Mouse (Mus musculus) limb, embryonic 10.5 days (tissue): Measurements from ENCODE around the gene Gprc5b. TPM values are rescaled to one million over a fixed set of nuclear protein-coding genes. Genes with fewer than 3 reads are reported as not detected.

ENCODE experiments used
- DNase-seq: peaks from one replicate; pipeline ENCODE4 v3.0.0-alpha.2; 2017; ENCODE audit warnings: low spot score
- H3K27ac ChIP-seq: fragments of 300-500 bp; sonication (generic); 2 replicates; pipeline ENCODE4 v1.5.1; 2016; ENCODE audit warnings: mild to moderate bottlenecking
- H3K27me3 ChIP-seq: fragments of 300-500 bp; sonication (generic); 2 replicates; pipeline ENCODE4 v1.6.1; 2016; ENCODE audit warnings: low read depth, mild to moderate bottlenecking; ENCODE audit not compliant: poor library complexity, severe bottlenecking
- H3K36me3 ChIP-seq: fragments of 300-500 bp; sonication (generic); 2 replicates; pipeline ENCODE4 v1.6.1; 2016; ENCODE audit warnings: mild to moderate bottlenecking, moderate library complexity
- H3K4me1 ChIP-seq: fragments of 300-500 bp; sonication (generic); 2 replicates; pipeline ENCODE4 v1.6.1; 2016
- H3K4me3 ChIP-seq: fragments of 300-500 bp; sonication (generic); 2 replicates; pipeline ENCODE4 v1.5.1; 2016; ENCODE audit warnings: mild to moderate bottlenecking, moderate library complexity
- H3K9me3 ChIP-seq: fragments of 300-500 bp; sonication (generic); replicated peaks from 2 replicates; pipeline ENCODE4 v1.6.1; 2016; ENCODE audit warnings: mild to moderate bottlenecking
- WGBS: fragments of 180-500 bp; shearing (Covaris S2); methylation state at CpG from one replicate; pipeline ENCODE4 v1.1.7; 2016; 5-methylcytosine and 5-hydroxymethylcytosine counted together
- polyA plus RNA-seq: library from polyadenylated mRNA; unstranded; fragments of >200 nt; fragmentation: Nextera tagmentation; extraction: Ambion mirVana; gene quantifications from 2 replicates; pipeline ENCODE4 v1.2.1, GENCODE M21; 2016

Gene Gprc5b
- polyA plus RNA-seq, 1 experiment from 2014 or later, result 8.2 TPM

- Histone ChIP-seq H3K4me3 (no peak overlapping the region), H3K27me3 (no peaks in the 10 kb centered on the region), H3K36me3 (no peaks in the 10 kb centered on the region), H3K27ac (no peak overlapping the region), H3K9me3 (no peaks in the 10 kb centered on the region), H3K4me1 (peaks cover 5% of the 10 kb centered on the region; the same call in 1 of the 2 replicates)
- 4% methylated on average over 3 of the region's 3 CpGs for WGBS
- DNase-seq, result no peak
Measured at GRCm38 (mm10) chr7:118964777-118965176, 30.2 kb downstream of the Gprc5b start.

GRCm38 (mm10) chr7:118959209-118959608 is 35.8 kb downstream of the Gprc5b start:
- Histone ChIP-seq H3K36me3 (no peaks in the 10 kb centered on the region), H3K4me3 (no peak overlapping the region), H3K4me1 (no peaks in the 10 kb centered on the region), H3K9me3 (no peaks in the 10 kb centered on the region), H3K27ac (no peak overlapping the region), H3K27me3 (no peaks in the 10 kb centered on the region)
- WGBS, result 71% methylated on average over 7 of the region's 7 CpGs
- no peak for DNase-seq

- 87% methylated on average over 4 of the region's 4 CpGs for WGBS
- Histone ChIP-seq H3K4me3 (no peak overlapping the region), H3K4me1 (no peaks in the 10 kb centered on the region), H3K9me3 (no peaks in the 10 kb centered on the region), H3K27ac (no peak overlapping the region), H3K36me3 (no peaks in the 10 kb centered on the region), H3K27me3 (no peaks in the 10 kb centered on the region)
- no peak for DNase-seq
Measured at GRCm38 (mm10) chr7:118956616-118957246, 38.3 kb downstream of the Gprc5b start.

- H3K4me1 ChIP-seq, result no peaks in the 10 kb centered on the region
- DNase-seq, result no peak
- H3K27me3 ChIP-seq, result no peaks in the 10 kb centered on the region
- H3K9me3 ChIP-seq, result no peaks in the 10 kb centered on the region
- no peak overlapping the region for H3K4me3 ChIP-seq
- 94% methylated on average over 1 of the region's 1 CpGs for WGBS
- no peak overlapping the region for H3K27ac ChIP-seq
- no peaks in the 10 kb centered on the region for H3K36me3 ChIP-seq
Measured at GRCm38 (mm10) chr7:118954968-118955367, 40.0 kb downstream of the Gprc5b start.

GRCm38 (mm10) chr7:118953626-118954282 is 41.3 kb downstream of the Gprc5b start:
- no peaks in the 10 kb centered on the region for H3K36me3 ChIP-seq
- no peaks in the 10 kb centered on the region for H3K9me3 ChIP-seq
- H3K27ac ChIP-seq, result no peak overlapping the region
- no peaks in the 10 kb centered on the region for H3K4me1 ChIP-seq
- DNase-seq, result no peak
- no peaks in the 10 kb centered on the region for H3K27me3 ChIP-seq
- 75% methylated on average over 11 of the region's 11 CpGs for WGBS
- no peak overlapping the region for H3K4me3 ChIP-seq

- no peaks in the 10 kb centered on the region for H3K9me3 ChIP-seq
- DNase-seq, result no peak
- peaks cover 3% of the 10 kb centered on the region; the same call in 1 of the 2 replicates for H3K4me1 ChIP-seq
- no peak overlapping the region for H3K4me3 ChIP-seq
- H3K27me3 ChIP-seq, result no peaks in the 10 kb centered on the region
- WGBS, result 91% methylated on average over 7 of the region's 7 CpGs
- no peak overlapping the region for H3K27ac ChIP-seq
- H3K36me3 ChIP-seq, result no peaks in the 10 kb centered on the region
Measured at GRCm38 (mm10) chr7:118949749-118950148, 45.3 kb downstream of the Gprc5b start.

GRCm38 (mm10) chr7:118948677-118949282 is 46.2 kb downstream of the Gprc5b start:
- H3K4me3 ChIP-seq, result no peak overlapping the region
- H3K9me3 ChIP-seq, result no peaks in the 10 kb centered on the region
- no peak for DNase-seq
- 83% methylated on average over 2 of the region's 2 CpGs for WGBS
- peaks cover 4% of the 10 kb centered on the region; the same call in 1 of the 2 replicates for H3K4me1 ChIP-seq
- no peaks in the 10 kb centered on the region for H3K27me3 ChIP-seq
- no peak overlapping the region for H3K27ac ChIP-seq
- no peaks in the 10 kb centered on the region for H3K36me3 ChIP-seq

GRCm38 (mm10) chr7:118947241-118947640 is 47.8 kb downstream of the Gprc5b start:
- Histone ChIP-seq H3K4me3 (no peak overlapping the region), H3K36me3 (no peaks in the 10 kb centered on the region), H3K4me1 (peaks cover 15% of the 10 kb centered on the region), H3K27me3 (no peaks in the 10 kb centered on the region), H3K9me3 (no peaks in the 10 kb centered on the region), H3K27ac (no peak overlapping the region)
- 79% methylated on average over 3 of the region's 3 CpGs for WGBS
- no peak for DNase-seq

GRCm38 (mm10) chr7:118944884-118945283 is 50.1 kb downstream of the Gprc5b start:
- DNase-seq, result no peak
- Histone ChIP-seq H3K27ac (no peak overlapping the region), H3K4me1 (peaks cover 15% of the 10 kb centered on the region), H3K27me3 (no peaks in the 10 kb centered on the region), H3K9me3 (no peaks in the 10 kb centered on the region), H3K36me3 (no peaks in the 10 kb centered on the region), H3K4me3 (no peak overlapping the region)
- 15% methylated on average over 2 of the region's 2 CpGs for WGBS

GRCm38 (mm10) chr7:118943170-118943569 is 51.8 kb downstream of the Gprc5b start:
- peaks cover 15% of the 10 kb centered on the region for H3K4me1 ChIP-seq
- H3K27me3 ChIP-seq, result no peaks in the 10 kb centered on the region
- WGBS, result 39% methylated on average over 7 of the region's 7 CpGs
- H3K36me3 ChIP-seq, result no peaks in the 10 kb centered on the region
- no peak overlapping the region for H3K27ac ChIP-seq
- no peak for DNase-seq
- no peak overlapping the region for H3K4me3 ChIP-seq
- H3K9me3 ChIP-seq, result no peaks in the 10 kb centered on the region

GRCm38 (mm10) chr7:118942297-118942696 is 52.7 kb downstream of the Gprc5b start:
- no peak for DNase-seq
- Histone ChIP-seq H3K36me3 (no peaks in the 10 kb centered on the region), H3K27ac (no peak overlapping the region), H3K27me3 (no peaks in the 10 kb centered on the region), H3K4me3 (no peak overlapping the region), H3K4me1 (peaks cover 15% of the 10 kb centered on the region), H3K9me3 (no peaks in the 10 kb centered on the region)
- 90% methylated on average over 3 of the region's 3 CpGs for WGBS

GRCm38 (mm10) chr7:118937469-118938387 is 57.3 kb downstream of the Gprc5b start:
- DNase-seq, result no peak
- Histone ChIP-seq H3K4me3 (no peak overlapping the region), H3K36me3 (no peaks in the 10 kb centered on the region), H3K4me1 (peaks cover 1% of the 10 kb centered on the region; the same call in 1 of the 2 replicates), H3K27ac (no peak overlapping the region), H3K9me3 (no peaks in the 10 kb centered on the region), H3K27me3 (no peaks in the 10 kb centered on the region)
- 73% methylated on average over 11 of the region's 11 CpGs for WGBS
